Mouse (Mus musculus): Measurements from ENCODE around the gene Gm20696.

The Gm20696 gene

GRCm38 (mm10) chr6:99521038-99521640, 145.5 kb downstream of the Gm20696 start:
- DNase-seq (ENCODE audit: low read depth, low spot score), result peak; percentile 62

- DNase-seq (ENCODE audit: low read depth, low spot score), result no peak
Observed at GRCm38 (mm10) chr6:99520676-99521037, 145.9 kb downstream of the Gm20696 start.

GRCm38 (mm10) chr6:99519806-99520675, 146.6 kb downstream of the Gm20696 start:
- DNase-seq (ENCODE audit: low read depth, low spot score), result no peak

DNA sequence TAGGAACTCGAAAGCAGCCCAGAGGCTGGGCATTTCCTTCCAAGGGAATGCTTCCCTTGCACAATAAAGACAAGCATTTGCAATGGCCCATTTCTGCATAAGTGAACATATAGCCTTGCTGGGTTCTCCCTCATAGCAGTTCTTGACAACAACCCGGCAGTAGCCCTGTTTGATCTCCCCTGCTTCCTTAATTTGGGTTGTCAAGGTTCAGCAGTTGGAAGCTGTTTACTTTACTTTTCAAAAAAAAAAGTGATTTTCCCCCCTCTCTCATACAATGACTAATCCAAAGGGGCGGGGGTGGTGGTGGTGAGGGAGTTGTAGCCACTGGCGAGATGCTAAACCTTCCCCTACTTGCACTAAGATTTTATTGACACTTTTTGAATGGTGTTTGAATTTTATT, 147.5 kb downstream of the Gm20696 start:
- no peak for DNase-seq (ENCODE audit: low read depth, low spot score)

GRCm38 (mm10) chr6:99515667-99516199, 150.9 kb downstream of the Gm20696 start:
- DNase-seq (ENCODE audit: low read depth, low spot score), result no peak

DNA sequence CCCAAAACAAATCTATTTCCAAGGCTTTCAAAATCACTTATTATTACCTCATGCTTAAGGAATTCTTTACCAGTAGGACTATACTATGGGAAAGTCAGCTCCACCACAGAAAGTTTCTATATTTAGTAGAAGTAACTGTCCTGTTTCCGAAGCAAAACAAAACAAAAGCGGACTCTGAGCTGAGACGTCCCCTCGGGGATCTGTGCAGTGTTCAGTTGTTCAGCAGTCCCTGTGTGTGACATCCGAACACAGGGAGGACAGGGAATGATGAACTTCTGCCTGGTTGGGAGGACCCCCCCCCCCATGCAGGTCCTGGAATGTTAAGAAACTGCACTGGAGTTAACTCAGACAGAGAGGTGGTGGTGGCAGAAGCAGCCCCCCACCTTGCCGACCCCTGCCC, 154.7 kb downstream of the Gm20696 start:
- DNase-seq (ENCODE audit: low read depth, low spot score), result no peak

- DNase-seq (ENCODE audit: low read depth, low spot score), result no peak
Observed at GRCm38 (mm10) chr6:99509189-99509592, 157.4 kb downstream of the Gm20696 start.

DNA sequence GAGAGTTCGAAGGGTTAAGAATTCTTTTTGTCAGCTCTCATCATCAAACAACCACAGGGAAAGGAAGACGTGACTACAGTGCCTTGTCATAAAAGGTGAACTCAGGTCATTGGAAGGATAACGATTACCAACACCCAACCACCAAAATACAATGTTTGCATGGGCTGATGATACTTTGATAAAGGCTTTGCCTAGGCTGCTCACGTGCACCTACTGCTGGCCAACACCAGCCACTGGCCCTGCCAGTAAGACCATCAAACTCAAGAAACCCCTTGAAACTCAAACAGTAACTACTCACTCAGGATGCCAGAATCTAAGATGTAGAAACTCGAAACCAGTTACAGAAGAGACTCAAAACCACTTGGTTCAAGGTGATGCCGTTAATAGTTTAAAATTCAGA, 159.8 kb downstream of the Gm20696 start:
- DNase-seq (ENCODE audit: low read depth, low spot score), result no peak

DNA sequence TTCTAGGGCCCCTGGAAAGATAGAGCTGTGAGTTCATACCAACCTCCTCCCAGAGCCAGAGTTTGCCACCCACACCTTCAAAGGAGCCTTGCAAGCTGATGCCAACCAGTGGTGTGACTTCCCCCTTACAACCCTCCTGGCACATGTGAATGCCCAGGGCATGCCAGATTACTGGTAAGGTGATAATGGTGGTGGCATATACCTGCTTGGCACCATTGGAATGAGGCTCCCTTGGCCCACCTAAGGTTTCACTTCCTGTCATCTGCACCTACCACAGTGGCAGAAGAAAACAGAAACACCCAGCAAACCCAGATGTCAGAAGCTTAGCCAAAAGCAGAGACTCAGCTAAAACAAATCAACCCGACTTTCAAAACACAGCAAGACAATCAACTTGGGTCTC, 162.9 kb downstream of the Gm20696 start:
- DNase-seq (ENCODE audit: low read depth, low spot score), result no peak

- no peak for DNase-seq (ENCODE audit: low read depth, low spot score)
Observed at GRCm38 (mm10) chr6:99502727-99503126, 163.9 kb downstream of the Gm20696 start.

- no peak for DNase-seq (ENCODE audit: low read depth, low spot score)
Observed at GRCm38 (mm10) chr6:99502314-99502713, 164.3 kb downstream of the Gm20696 start.

GRCm38 (mm10) chr6:99500570-99501270, 165.9 kb downstream of the Gm20696 start:
- no peak for DNase-seq (ENCODE audit: low read depth, low spot score)

GRCm38 (mm10) chr6:99498082-99498481, 168.5 kb downstream of the Gm20696 start:
- DNase-seq (ENCODE audit: low read depth, low spot score), result no peak

DNA sequence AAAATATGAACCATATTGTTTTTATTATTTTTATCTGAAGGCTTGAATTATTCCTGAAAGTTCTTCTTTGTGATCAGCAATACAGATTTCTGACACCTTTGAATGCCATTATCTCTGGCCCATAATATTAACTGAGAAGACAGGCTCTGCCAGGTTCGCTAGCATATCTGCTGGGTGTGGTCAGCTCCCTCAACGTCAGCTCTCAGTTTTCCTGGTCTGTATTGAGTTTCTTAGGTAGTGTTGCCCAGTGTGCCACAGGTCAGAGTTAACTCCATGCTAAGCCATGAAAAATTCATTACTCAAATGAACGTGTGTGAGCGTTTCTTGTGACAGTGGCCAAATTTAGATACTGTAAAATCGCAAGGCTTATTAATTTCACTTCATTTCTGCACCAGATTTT, 170.5 kb downstream of the Gm20696 start:
- no peak for DNase-seq (ENCODE audit: low read depth, low spot score)

- DNase-seq (ENCODE audit: low read depth, low spot score), result no peak
Observed at GRCm38 (mm10) chr6:99492937-99493336, 173.7 kb downstream of the Gm20696 start.

GRCm38 (mm10) chr6:99491979-99492544, 174.5 kb downstream of the Gm20696 start:
- no peak for DNase-seq (ENCODE audit: low read depth, low spot score)

- no peak for DNase-seq (ENCODE audit: low read depth, low spot score)
Observed at GRCm38 (mm10) chr6:99491146-99491545, 175.5 kb downstream of the Gm20696 start.

GRCm38 (mm10) chr6:99489900-99490648, 176.5 kb downstream of the Gm20696 start:
- no peak for DNase-seq (ENCODE audit: low read depth, low spot score)

- no peak for DNase-seq (ENCODE audit: low read depth, low spot score)
Observed at GRCm38 (mm10) chr6:99489423-99489822, 177.2 kb downstream of the Gm20696 start.

- DNase-seq (ENCODE audit: low read depth, low spot score), result no peak
Observed at GRCm38 (mm10) chr6:99485884-99486640, 180.5 kb downstream of the Gm20696 start.

Data from embryo, embryonic 11.5 days (tissue).